Mouse (Mus musculus): ENCODE results near the gene Vmn2r89. TPM values are rescaled to one million over a fixed set of nuclear protein-coding genes. Genes with fewer than 3 reads are reported as not detected.
A peak's percentile ranks its signal among the peaks of the same experiment; 100 is the strongest.
"Not testable (repeated sequence)": the region's sequence is repeated elsewhere in the genome, so short reads cannot be mapped to it uniquely, and the experiment has no call there.

The Vmn2r89 gene
- total RNA-seq, 1 experiment: not detected

DNA sequence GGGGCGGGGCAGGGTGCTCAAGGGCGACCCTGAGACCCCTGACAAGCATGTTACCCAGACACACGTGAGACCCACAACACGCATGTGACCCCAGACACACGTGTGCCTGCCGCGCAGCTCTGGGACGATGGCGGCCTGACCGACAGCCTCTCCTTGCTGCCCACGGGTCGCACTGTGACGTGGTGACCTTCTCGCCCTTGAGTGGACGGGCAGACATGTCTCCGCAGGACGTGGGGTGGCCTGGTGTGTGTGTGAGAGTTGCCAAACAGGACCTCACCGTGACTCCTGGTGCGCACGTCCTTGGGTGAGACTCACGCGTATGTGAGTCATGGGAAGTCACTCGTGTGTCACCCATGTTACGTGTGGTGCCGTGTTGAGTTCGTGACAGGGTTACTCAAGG, 16.6 kb upstream of the Vmn2r89 start:
- no peak overlapping the region; the same call in 1 of the 2 replicates for H3K27ac ChIP-seq (ENCODE audit: insufficient read depth, low read depth, low read length, poor library complexity, severe bottlenecking)
- no peak for TF ChIP-seq ZNF384 (IDR thresholded peaks at IDR 0.05; ENCODE audit: low read depth, low read length)
- TF ChIP-seq ZC3H11A (IDR thresholded peaks at IDR 0.05; ENCODE audit: borderline replicate concordance, low read depth, low read length): no peak
- in situ Hi-C loops (cut with MboI; ENCODE audit: low sequenced_read_pairs in 2 of 2, unreplicated experiment in 2 of 2): no loop called here
- no peak overlapping the region; the same call in 1 of the 2 replicates for H3K9ac ChIP-seq (ENCODE audit: insufficient read depth, low read depth, low read length, poor library complexity, severe bottlenecking)
- no peak for DNase-seq (ENCODE audit: low read depth, low spot score)
- no peaks in the 10 kb centered on the region for H3K9me3 ChIP-seq (ENCODE audit: control insufficient read depth, insufficient read depth, low read depth, low read length)
- peak overlapping the region; percentile 26 to 82 for H3K4me3 ChIP-seq (ENCODE audit: insufficient read depth in 1 of 2, low read depth in 1 of 2, low read length in 2 of 2, poor library complexity in 1 of 2, severe bottlenecking in 1 of 2)
- H3K36me3 ChIP-seq (ENCODE audit: control insufficient read depth, insufficient read depth, low read length, poor library complexity, severe bottlenecking): no peaks in the 10 kb centered on the region
- H3K4me1 ChIP-seq (ENCODE audit: control insufficient read depth in 2 of 2, insufficient read depth in 2 of 2, low read length in 2 of 2, poor library complexity in 1 of 2): no peaks in the 10 kb centered on the region

DNA sequence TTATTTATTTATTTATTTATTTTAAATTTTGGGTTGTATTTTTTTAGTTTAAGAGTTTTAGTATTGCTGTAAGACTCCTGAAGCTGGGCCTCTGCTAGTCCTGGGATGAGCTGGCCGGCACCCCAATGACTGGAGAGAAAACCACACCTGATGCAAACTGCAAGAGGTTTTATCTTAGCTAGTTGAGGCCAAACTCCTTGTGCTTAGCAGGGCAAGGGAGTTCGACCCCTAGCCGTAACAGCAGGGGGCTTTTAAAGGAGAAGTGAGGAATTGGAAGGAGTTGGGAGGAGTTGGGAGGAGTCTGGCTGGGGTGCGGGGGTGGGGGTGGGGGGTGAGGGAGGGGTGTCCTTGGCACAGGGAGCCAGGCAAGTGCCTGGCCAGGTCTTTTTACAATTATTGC, 12.7 kb upstream of the Vmn2r89 start:
- Histone ChIP-seq H3K36me3 (ENCODE audit: control insufficient read depth, insufficient read depth, low read length, poor library complexity, severe bottlenecking) (no peaks in the 10 kb centered on the region), H3K4me1 (ENCODE audit: control insufficient read depth in 2 of 2, insufficient read depth in 2 of 2, low read length in 2 of 2, poor library complexity in 1 of 2) (no peaks in the 10 kb centered on the region), H3K27ac (ENCODE audit: insufficient read depth, low read depth, low read length, poor library complexity, severe bottlenecking) (no peak overlapping the region), H3K9me3 (ENCODE audit: control insufficient read depth, insufficient read depth, low read depth, low read length) (no peaks in the 10 kb centered on the region), H3K4me3 (ENCODE audit: insufficient read depth in 1 of 2, low read depth in 1 of 2, low read length in 2 of 2, poor library complexity in 1 of 2, severe bottlenecking in 1 of 2) (no peak overlapping the region), H3K9ac (ENCODE audit: insufficient read depth, low read depth, low read length, poor library complexity, severe bottlenecking) (no peak overlapping the region)
- TF ChIP-seq MAFK (IDR thresholded peaks at IDR 0.05; ENCODE audit: insufficient read depth, low read depth, low read length) (no peak), HCFC1 (IDR thresholded peaks at IDR 0.05; ENCODE audit: borderline replicate concordance, insufficient read depth, low read length) (no peak), ZC3H11A (IDR thresholded peaks at IDR 0.05; ENCODE audit: borderline replicate concordance, low read depth, low read length) (no peak), ZNF384 (IDR thresholded peaks at IDR 0.05; ENCODE audit: low read depth, low read length) (no peak), CHD2 (IDR thresholded peaks at IDR 0.05; ENCODE audit: low read depth, low read length) (no peak)
- no peak for DNase-seq (ENCODE audit: low read depth, low spot score)
- in situ Hi-C loops (cut with MboI; ENCODE audit: low sequenced_read_pairs in 2 of 2, unreplicated experiment in 2 of 2): no loop called here

DNA sequence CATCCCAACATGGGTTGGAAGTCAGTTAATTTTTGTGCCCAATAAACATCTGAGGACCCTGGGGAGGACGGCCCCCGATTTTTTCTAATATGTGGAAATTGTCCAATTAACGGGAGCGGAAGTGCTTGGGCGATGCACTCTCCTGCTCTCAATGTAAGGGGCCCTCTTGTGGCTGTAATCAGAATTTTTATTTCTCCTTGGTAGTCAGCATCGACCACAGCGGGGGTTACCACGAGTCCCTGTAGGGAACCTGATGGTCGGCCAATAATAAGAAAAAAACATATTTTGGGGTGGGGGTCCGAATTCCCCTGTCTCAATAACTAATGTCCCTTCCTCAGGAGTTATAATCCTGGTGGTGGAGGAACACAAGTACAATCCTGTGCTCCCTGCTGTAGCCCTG, 28.6 kb downstream of the Vmn2r89 start:
- peak overlapping the region in 1 of 2 experiments; percentile 61; a peak in 3 of 4 replicates for H3K4me3 ChIP-seq (ENCODE audit: insufficient read depth in 1 of 2, low read depth in 1 of 2, low read length in 2 of 2, poor library complexity in 1 of 2, severe bottlenecking in 1 of 2)
- in situ Hi-C loops (cut with MboI; ENCODE audit: low sequenced_read_pairs in 2 of 2, unreplicated experiment in 2 of 2); H3K27ac ChIP-seq (ENCODE audit: insufficient read depth, low read depth, low read length, poor library complexity, severe bottlenecking); H3K9me3 ChIP-seq (ENCODE audit: control insufficient read depth, insufficient read depth, low read depth, low read length); H3K36me3 ChIP-seq (ENCODE audit: control insufficient read depth, insufficient read depth, low read length, poor library complexity, severe bottlenecking); H3K4me1 ChIP-seq (ENCODE audit: control insufficient read depth in 2 of 2, insufficient read depth in 2 of 2, low read length in 2 of 2, poor library complexity in 1 of 2); H3K9ac ChIP-seq (ENCODE audit: insufficient read depth, low read depth, low read length, poor library complexity, severe bottlenecking): not testable (repeated sequence)
- DNase-seq (ENCODE audit: low read depth, low spot score): peak; percentile 36

DNA sequence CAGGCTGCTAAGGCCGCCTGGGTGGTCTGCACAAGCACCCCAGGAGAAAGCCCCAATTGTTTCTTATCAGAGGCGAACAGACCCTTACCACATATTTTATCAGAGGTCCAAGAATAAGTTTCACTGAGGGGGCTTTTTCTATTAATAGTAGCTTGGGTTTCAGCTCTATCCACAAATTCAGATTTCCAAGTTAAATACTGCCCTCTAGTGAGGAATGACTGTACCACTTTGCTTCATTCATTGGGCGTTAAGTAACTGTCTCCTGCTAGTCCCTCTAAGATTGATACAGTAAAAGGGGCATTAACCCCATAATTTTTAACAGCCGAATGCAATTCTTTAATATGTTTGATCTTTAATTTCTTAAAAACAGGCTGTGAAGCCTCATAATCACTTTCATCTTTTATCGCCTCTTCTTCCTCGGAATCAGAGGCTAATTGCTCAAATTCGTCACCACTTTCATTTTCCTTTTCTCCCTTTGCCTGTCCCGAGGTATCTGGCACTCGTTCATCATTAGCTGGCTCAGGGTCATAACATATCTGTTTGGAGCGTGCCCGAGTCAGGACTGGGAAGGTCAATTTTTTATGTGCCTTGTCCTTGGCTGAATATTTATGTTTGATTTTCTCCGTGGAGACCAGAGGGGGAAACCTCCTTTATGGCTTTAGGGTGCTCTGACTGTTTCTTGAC, 29.8 kb downstream of the Vmn2r89 start:
- H3K4me3 ChIP-seq (ENCODE audit: insufficient read depth in 1 of 2, low read depth in 1 of 2, low read length in 2 of 2, poor library complexity in 1 of 2, severe bottlenecking in 1 of 2); H3K27ac ChIP-seq (ENCODE audit: insufficient read depth, low read depth, low read length, poor library complexity, severe bottlenecking); in situ Hi-C loops (cut with MboI; ENCODE audit: low sequenced_read_pairs in 2 of 2, unreplicated experiment in 2 of 2); H3K4me1 ChIP-seq (ENCODE audit: control insufficient read depth in 2 of 2, insufficient read depth in 2 of 2, low read length in 2 of 2, poor library complexity in 1 of 2); H3K36me3 ChIP-seq (ENCODE audit: control insufficient read depth, insufficient read depth, low read length, poor library complexity, severe bottlenecking); H3K9me3 ChIP-seq (ENCODE audit: control insufficient read depth, insufficient read depth, low read depth, low read length); H3K9ac ChIP-seq (ENCODE audit: insufficient read depth, low read depth, low read length, poor library complexity, severe bottlenecking): not testable (repeated sequence)
- peak; percentile 28 for DNase-seq (ENCODE audit: low read depth, low spot score)

DNA sequence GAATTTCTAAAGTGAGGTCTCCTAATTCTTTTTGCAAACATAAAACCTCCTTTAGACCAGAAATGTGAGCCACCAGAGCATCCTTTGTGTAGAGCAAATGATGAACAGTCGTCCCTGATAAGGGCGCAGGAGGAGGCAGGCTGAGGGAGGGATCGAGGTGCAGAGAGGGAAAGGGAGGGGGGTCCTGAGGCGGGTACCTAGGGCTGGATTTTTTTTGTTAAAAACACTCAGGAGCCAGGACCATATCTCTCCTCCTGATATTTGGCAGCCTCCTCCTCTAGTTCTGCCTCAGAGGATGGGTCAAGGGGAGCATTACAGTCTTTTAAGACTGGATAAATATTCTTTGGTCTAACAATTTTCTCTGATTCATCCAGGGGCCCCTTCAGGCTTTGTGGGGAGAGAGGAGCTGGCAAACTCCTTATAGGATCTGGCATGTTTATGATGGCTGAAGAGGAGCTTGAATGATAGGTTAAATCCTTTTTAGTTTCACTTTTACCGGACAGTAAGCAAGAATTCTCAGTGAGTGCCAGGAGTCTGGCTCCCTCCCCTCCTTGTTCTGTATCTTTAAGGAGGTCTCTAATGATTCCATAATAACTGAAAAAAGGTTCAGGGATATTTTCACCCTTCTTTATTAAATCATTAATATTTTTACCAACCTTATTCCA, 30.5 kb downstream of the Vmn2r89 start:
- in situ Hi-C loops (cut with MboI; ENCODE audit: low sequenced_read_pairs in 2 of 2, unreplicated experiment in 2 of 2): no loop called here
- TF ChIP-seq ZNF384 (IDR thresholded peaks at IDR 0.05; ENCODE audit: low read depth, low read length) (no peak), CHD2 (IDR thresholded peaks at IDR 0.05; ENCODE audit: low read depth, low read length) (no peak), ZC3H11A (IDR thresholded peaks at IDR 0.05; ENCODE audit: borderline replicate concordance, low read depth, low read length) (no peak), MAFK (IDR thresholded peaks at IDR 0.05; ENCODE audit: insufficient read depth, low read depth, low read length) (no peak), HCFC1 (IDR thresholded peaks at IDR 0.05; ENCODE audit: borderline replicate concordance, insufficient read depth, low read length) (no peak)
- no peaks in the 10 kb centered on the region for H3K9me3 ChIP-seq (ENCODE audit: control insufficient read depth, insufficient read depth, low read depth, low read length)
- no peak for DNase-seq (ENCODE audit: low read depth, low spot score)
- H3K36me3 ChIP-seq (ENCODE audit: control insufficient read depth, insufficient read depth, low read length, poor library complexity, severe bottlenecking): no peaks in the 10 kb centered on the region
- H3K4me3 ChIP-seq (ENCODE audit: insufficient read depth in 1 of 2, low read depth in 1 of 2, low read length in 2 of 2, poor library complexity in 1 of 2, severe bottlenecking in 1 of 2): no peak overlapping the region
- H3K9ac ChIP-seq (ENCODE audit: insufficient read depth, low read depth, low read length, poor library complexity, severe bottlenecking): no peak overlapping the region
- H3K27ac ChIP-seq (ENCODE audit: insufficient read depth, low read depth, low read length, poor library complexity, severe bottlenecking): no peak overlapping the region
- H3K4me1 ChIP-seq (ENCODE audit: control insufficient read depth in 2 of 2, insufficient read depth in 2 of 2, low read length in 2 of 2, poor library complexity in 1 of 2): no peaks in the 10 kb centered on the region

DNA sequence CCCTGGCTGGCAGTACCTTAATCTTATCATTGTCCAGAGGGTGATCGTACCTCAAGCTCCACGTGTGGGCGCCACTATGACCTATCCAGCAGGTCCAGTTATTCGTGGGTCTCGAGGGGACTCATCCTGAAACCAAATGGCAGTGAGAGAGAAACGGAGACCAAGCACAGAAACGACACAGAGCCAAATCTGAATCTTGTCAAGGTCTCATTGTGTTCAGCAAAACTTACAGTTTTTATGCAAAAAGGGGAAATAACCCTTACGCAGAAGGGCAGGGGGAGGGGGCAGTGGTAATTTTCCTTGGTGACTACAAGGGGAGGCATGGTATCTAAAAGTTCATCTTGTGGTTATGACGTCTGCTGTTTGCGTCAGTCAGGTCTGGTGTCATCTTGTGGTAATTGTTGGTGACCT, 31.3 kb downstream of the Vmn2r89 start:
- H3K9ac ChIP-seq (ENCODE audit: insufficient read depth, low read depth, low read length, poor library complexity, severe bottlenecking); H3K4me3 ChIP-seq (ENCODE audit: insufficient read depth in 1 of 2, low read depth in 1 of 2, low read length in 2 of 2, poor library complexity in 1 of 2, severe bottlenecking in 1 of 2); H3K36me3 ChIP-seq (ENCODE audit: control insufficient read depth, insufficient read depth, low read length, poor library complexity, severe bottlenecking); in situ Hi-C loops (cut with MboI; ENCODE audit: low sequenced_read_pairs in 2 of 2, unreplicated experiment in 2 of 2); H3K27ac ChIP-seq (ENCODE audit: insufficient read depth, low read depth, low read length, poor library complexity, severe bottlenecking); DNase-seq (ENCODE audit: low read depth, low spot score); H3K9me3 ChIP-seq (ENCODE audit: control insufficient read depth, insufficient read depth, low read depth, low read length); H3K4me1 ChIP-seq (ENCODE audit: control insufficient read depth in 2 of 2, insufficient read depth in 2 of 2, low read length in 2 of 2, poor library complexity in 1 of 2): not testable (repeated sequence)
